Mouse (Mus musculus) embryonic facial prominence, embryonic 11.5 days (tissue): ENCODE measurements around the gene Btaf1. TPM values are rescaled to one million over a fixed set of nuclear protein-coding genes. Genes with fewer than 3 reads are reported as not detected.

ENCODE experiments used
- ATAC-seq: fragments of 200-750 bp; cut with Nextera tagmentation; replicated peaks from 2 replicates; pipeline ENCODE4 v1.8.0; 2017; ENCODE audit warnings: low read depth; ENCODE audit not compliant: insufficient number of reproducible peaks, low FRiP score, low TSS enrichment
- DNase-seq: peaks from one replicate; pipeline ENCODE4 v3.0.0-alpha.2; 2015; ENCODE audit warnings: low spot score
- H3K27ac ChIP-seq: fragments of 300-500 bp; sonication (generic); replicated peaks from 2 replicates; pipeline ENCODE4 v1.5.1; 2014; ENCODE audit warnings: mild to moderate bottlenecking, low read depth, low read length, control low read depth
- H3K27me3 ChIP-seq: fragments of 300-500 bp; sonication (generic); 2 replicates; pipeline ENCODE4 v1.6.1; 2014; ENCODE audit warnings: mild to moderate bottlenecking, low read length, moderate library complexity, mixed read lengths; ENCODE audit not compliant: control insufficient read depth, insufficient read depth
- H3K36me3 ChIP-seq: fragments of 300-500 bp; sonication (generic); replicated peaks from 2 replicates; pipeline ENCODE4 v1.6.1; 2014; ENCODE audit warnings: low read depth, mild to moderate bottlenecking, low read length, moderate library complexity, mixed read lengths; ENCODE audit not compliant: control insufficient read depth, insufficient read depth
- H3K4me1 ChIP-seq: fragments of 300-500 bp; sonication (generic); 2 replicates; pipeline ENCODE4 v1.6.1; 2014; ENCODE audit warnings: low read length, mixed read lengths; ENCODE audit not compliant: control insufficient read depth, insufficient read depth
- H3K4me2 ChIP-seq: fragments of 300-500 bp; sonication (generic); 2 replicates; pipeline ENCODE4 v1.6.1; 2014; ENCODE audit warnings: low read depth, mild to moderate bottlenecking, control low read depth, low read length, moderate library complexity
- H3K4me3 ChIP-seq: fragments of 300-500 bp; sonication (generic); 2 replicates; pipeline ENCODE4 v1.5.1; 2014; ENCODE audit warnings: low read depth, low read length, control low read depth
- H3K9ac ChIP-seq: fragments of 300-500 bp; sonication (generic); replicated peaks from 2 replicates; pipeline ENCODE4 v1.6.1; 2014; ENCODE audit warnings: mild to moderate bottlenecking, control low read depth, low read length
- H3K9me3 ChIP-seq: fragments of 300-500 bp; sonication (generic); replicated peaks from 2 replicates; pipeline ENCODE4 v1.6.1; 2016; ENCODE audit warnings: mild to moderate bottlenecking, low read length, inconsistent platforms, mixed read lengths; ENCODE audit not compliant: control insufficient read depth
- WGBS: fragments of 180-500 bp; shearing (Covaris S2); extraction: QIAGEN DNeasy Blood & Tissue Kit; methylation state at CpG from one replicate; pipeline ENCODE4 v1.1.7; 2014; 5-methylcytosine and 5-hydroxymethylcytosine counted together
- polyA plus RNA-seq: library from polyadenylated mRNA; unstranded; fragments of >200 nt; fragmentation: Nextera tagmentation; extraction: Ambion mirVana; gene quantifications from 2 replicates; pipeline ENCODE4 v1.2.1, GENCODE M21; 2014

Btaf1 gene
- polyA plus RNA-seq, 1 experiment from 2014 or later: 17.9 TPM

- ATAC-seq (no peak), DNase-seq (no peak)
- Histone ChIP-seq H3K4me1 (no peaks in the 10 kb centered on the region), H3K36me3 (no peaks in the 10 kb centered on the region), H3K9me3 (no peaks in the 10 kb centered on the region), H3K4me2 (no peak overlapping the region), H3K27me3 (no peaks in the 10 kb centered on the region), H3K9ac (no peak overlapping the region), H3K27ac (no peak overlapping the region), H3K4me3 (no peak overlapping the region)
- WGBS: 80% methylated on average over 6 of the region's 6 CpGs
Measured at GRCm38 (mm10) chr19:36927800-36928361, 2.0 kb downstream of the Btaf1 start.

- DNase-seq (no peak), ATAC-seq (no peak)
- no peaks in the 10 kb centered on the region for H3K36me3 ChIP-seq
Measured at GRCm38 (mm10) chr19:36929816-36930215, 3.9 kb downstream of the Btaf1 start.

GRCm38 (mm10) chr19:36932097-36932496 lies 6.2 kb downstream of the Btaf1 start:
- no peak for ATAC-seq

More at GRCm38 (mm10) chr19:36929816-36930215, 3.9 kb downstream of the Btaf1 start:
- no peaks in the 10 kb centered on the region for H3K27me3 ChIP-seq
- H3K4me1 ChIP-seq: no peaks in the 10 kb centered on the region
- H3K9me3 ChIP-seq: no peaks in the 10 kb centered on the region
- no peak overlapping the region for H3K4me2 ChIP-seq
- no peak overlapping the region for H3K27ac ChIP-seq
- H3K9ac ChIP-seq: no peak overlapping the region
- H3K4me3 ChIP-seq: no peak overlapping the region

GRCm38 (mm10) chr19:36932613-36933012 lies 6.7 kb downstream of the Btaf1 start:
- ATAC-seq (no peak), DNase-seq (no peak)
- no peaks in the 10 kb centered on the region for H3K36me3 ChIP-seq
- no peak overlapping the region for H3K9ac ChIP-seq
- WGBS: 89% methylated on average over 2 of the region's 2 CpGs
- H3K9me3 ChIP-seq: no peaks in the 10 kb centered on the region
- no peak overlapping the region for H3K4me3 ChIP-seq
- H3K27me3 ChIP-seq: no peaks in the 10 kb centered on the region
- H3K4me1 ChIP-seq: no peaks in the 10 kb centered on the region
- H3K27ac ChIP-seq: no peak overlapping the region
- H3K4me2 ChIP-seq: no peak overlapping the region

More at GRCm38 (mm10) chr19:36932097-36932496, 6.2 kb downstream of the Btaf1 start:
- H3K27ac ChIP-seq: no peak overlapping the region
- H3K27me3 ChIP-seq: no peaks in the 10 kb centered on the region
- no peak overlapping the region for H3K4me2 ChIP-seq
- no peak overlapping the region for H3K9ac ChIP-seq
- H3K4me1 ChIP-seq: no peaks in the 10 kb centered on the region
- H3K4me3 ChIP-seq: no peak overlapping the region
- H3K9me3 ChIP-seq: no peaks in the 10 kb centered on the region
- DNase-seq: no peak
- no peaks in the 10 kb centered on the region for H3K36me3 ChIP-seq

- no peaks in the 10 kb centered on the region for H3K9me3 ChIP-seq
- no peak overlapping the region for H3K9ac ChIP-seq
- no peak for DNase-seq
- no peaks in the 10 kb centered on the region for H3K36me3 ChIP-seq
- no peaks in the 10 kb centered on the region for H3K27me3 ChIP-seq
- H3K27ac ChIP-seq: no peak overlapping the region
- no peaks in the 10 kb centered on the region for H3K4me1 ChIP-seq
- no peak overlapping the region for H3K4me2 ChIP-seq
- H3K4me3 ChIP-seq: no peak overlapping the region
- no peak for ATAC-seq
- 91% methylated on average over 4 of the region's 4 CpGs for WGBS
Measured at GRCm38 (mm10) chr19:36936285-36936684, 10.4 kb downstream of the Btaf1 start.

GRCm38 (mm10) chr19:36938008-36938407 lies 12.1 kb downstream of the Btaf1 start:
- H3K9ac ChIP-seq: no peak overlapping the region
- no peak overlapping the region for H3K4me2 ChIP-seq
- no peak overlapping the region for H3K4me3 ChIP-seq
- no peak for DNase-seq
- ATAC-seq: no peak
- H3K27ac ChIP-seq: no peak overlapping the region
- H3K4me1 ChIP-seq: no peaks in the 10 kb centered on the region
- H3K27me3 ChIP-seq: no peaks in the 10 kb centered on the region
- no peaks in the 10 kb centered on the region for H3K9me3 ChIP-seq
- no peaks in the 10 kb centered on the region for H3K36me3 ChIP-seq

- H3K4me2 ChIP-seq: no peak overlapping the region
- ATAC-seq (no peak), DNase-seq (peak; percentile 15)
- H3K27me3 ChIP-seq: no peaks in the 10 kb centered on the region
- no peaks in the 10 kb centered on the region for H3K4me1 ChIP-seq
- H3K9ac ChIP-seq: no peak overlapping the region
- no peaks in the 10 kb centered on the region for H3K36me3 ChIP-seq
- H3K4me3 ChIP-seq: no peak overlapping the region
- WGBS: 90% methylated on average over 1 of the region's 1 CpGs
- no peak overlapping the region for H3K27ac ChIP-seq
- no peaks in the 10 kb centered on the region for H3K9me3 ChIP-seq
Measured at GRCm38 (mm10) chr19:36940064-36940463, 14.2 kb downstream of the Btaf1 start.

GRCm38 (mm10) chr19:36953637-36954206 lies 27.8 kb downstream of the Btaf1 start:
- Histone ChIP-seq H3K4me3 (no peak overlapping the region), H3K9ac (no peak overlapping the region), H3K9me3 (no peaks in the 10 kb centered on the region), H3K4me2 (no peak overlapping the region), H3K27ac (no peak overlapping the region), H3K36me3 (no peaks in the 10 kb centered on the region), H3K27me3 (no peaks in the 10 kb centered on the region), H3K4me1 (no peaks in the 10 kb centered on the region)
- DNase-seq (peak; percentile 6), ATAC-seq (no peak)
- 67% methylated on average over 4 of the region's 4 CpGs for WGBS
